Mouse (Mus musculus): ENCODE results near the gene Lipa.

The Lipa gene

DNA sequence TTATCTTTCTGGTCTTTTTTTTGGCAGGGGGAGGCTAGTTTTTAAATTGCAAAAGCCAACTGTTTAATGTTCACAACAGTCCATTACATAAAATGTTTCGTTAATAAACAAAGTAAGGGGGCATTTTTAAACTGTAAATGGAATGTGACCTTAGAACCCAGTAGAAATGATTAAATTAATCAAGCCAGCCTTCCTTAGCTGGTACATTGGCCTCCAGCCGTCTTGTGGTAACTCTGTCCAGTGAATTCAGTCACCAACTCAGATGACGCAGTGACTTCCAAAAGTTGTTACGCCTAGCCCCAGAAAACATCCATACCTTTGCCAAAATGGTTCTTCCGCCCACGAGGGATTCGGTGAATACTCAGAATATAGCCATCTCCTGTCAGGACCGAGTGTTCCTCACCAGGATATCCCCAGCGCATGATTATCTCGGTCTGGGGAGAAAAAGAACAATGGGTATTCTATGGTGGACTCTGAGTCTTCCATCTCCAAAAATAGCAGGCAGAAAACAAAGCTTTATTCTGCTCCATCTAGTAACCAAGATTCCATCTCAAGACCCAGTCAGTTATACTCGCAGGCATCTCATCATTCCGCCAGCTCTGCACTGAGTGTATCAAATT, 4.1 kb downstream of the Lipa start:
- DNase-seq (ENCODE audit: low spot score in 2 of 2), result no peak

GRCm38 (mm10) chr19:34521978-34522377, 5.3 kb downstream of the Lipa start:
- DNase-seq (ENCODE audit: low spot score in 2 of 2), result no peak

DNA sequence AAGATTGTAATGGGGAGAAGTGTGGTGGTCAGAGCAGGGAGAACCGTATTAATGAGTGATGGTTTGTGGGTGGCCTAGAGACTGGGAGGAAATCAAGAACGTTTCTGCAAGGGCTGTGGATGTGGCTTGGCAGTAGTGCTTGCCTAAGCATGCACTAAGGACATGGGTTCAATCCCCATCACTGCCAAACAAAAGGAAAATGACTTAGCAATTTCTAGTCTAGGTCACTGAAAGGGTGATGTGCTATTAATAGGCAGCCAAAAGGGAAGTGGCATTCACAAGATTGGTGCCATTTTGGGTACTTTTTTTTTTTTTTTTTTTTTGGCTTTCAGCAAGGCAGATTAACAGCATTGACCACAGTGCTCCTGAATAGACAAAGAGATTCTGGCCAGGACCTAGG, 5.9 kb downstream of the Lipa start:
- DNase-seq (ENCODE audit: low spot score in 2 of 2), result no peak

GRCm38 (mm10) chr19:34520051-34520450, 7.2 kb downstream of the Lipa start:
- DNase-seq (ENCODE audit: low spot score in 2 of 2), result no peak

GRCm38 (mm10) chr19:34519646-34520045, 7.6 kb downstream of the Lipa start:
- no peak for DNase-seq (ENCODE audit: low spot score in 2 of 2)

GRCm38 (mm10) chr19:34518786-34519185, 8.5 kb downstream of the Lipa start:
- no peak for DNase-seq (ENCODE audit: low spot score in 2 of 2)

DNA sequence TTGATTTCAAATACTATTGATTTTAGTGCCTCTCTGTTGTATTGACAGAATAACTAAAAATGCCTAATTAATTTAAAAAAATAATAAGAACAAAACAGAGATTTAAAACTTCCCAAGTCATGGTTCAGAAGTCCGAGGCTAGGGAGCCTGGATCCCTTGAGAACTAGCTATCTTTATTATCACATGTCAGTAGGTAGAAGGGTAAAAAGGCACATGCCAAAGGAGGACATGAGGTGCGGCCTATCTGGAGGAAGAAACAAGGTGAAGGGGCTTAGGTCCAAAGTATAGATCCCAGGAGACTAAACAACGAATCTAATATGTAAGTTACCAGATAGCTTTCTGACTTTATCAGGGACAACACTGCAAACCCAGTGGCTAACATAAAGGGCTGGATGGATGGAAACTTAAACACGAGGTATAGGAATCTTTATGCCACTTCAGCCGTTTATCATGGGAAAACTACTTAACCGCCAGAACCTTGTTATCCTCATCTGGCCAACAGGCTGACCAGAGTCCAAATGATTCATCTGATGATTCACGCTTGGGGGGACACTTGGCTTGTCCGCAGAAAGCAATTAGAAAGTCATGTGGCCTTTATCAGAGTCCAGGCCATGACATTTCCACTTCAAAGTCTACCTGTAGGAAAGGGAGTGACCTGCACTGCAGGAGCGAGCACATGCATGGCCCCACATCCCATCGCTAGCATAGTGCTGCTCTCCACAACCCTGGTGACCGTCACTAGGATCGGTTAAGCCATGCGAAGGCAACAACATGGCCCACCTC, 9.3 kb downstream of the Lipa start:
- DNase-seq (ENCODE audit: low spot score in 2 of 2), result no peak

DNA sequence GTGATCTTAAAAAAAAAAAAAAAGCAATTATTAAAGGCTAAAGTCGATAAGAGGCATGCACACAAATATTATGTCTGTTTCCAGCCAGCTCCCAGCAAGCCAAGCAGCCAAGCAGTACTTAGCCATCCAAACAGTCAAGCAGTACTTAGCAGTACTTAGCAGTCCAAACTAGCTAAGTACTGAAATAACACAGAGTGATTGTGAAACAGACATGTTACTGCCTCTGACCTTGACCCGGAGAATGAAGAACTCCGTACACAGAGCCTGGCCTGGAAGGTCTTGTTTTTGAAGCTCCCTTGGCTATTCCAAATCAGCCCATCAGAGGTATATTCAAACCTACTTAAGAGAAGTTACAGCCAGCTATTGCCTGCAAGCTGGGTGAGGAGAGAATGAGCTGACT, 10.1 kb downstream of the Lipa start:
- no peak for DNase-seq (ENCODE audit: low spot score in 2 of 2)

GRCm38 (mm10) chr19:34516346-34516745, 10.9 kb downstream of the Lipa start:
- DNase-seq (ENCODE audit: low spot score in 2 of 2), result no peak

DNA sequence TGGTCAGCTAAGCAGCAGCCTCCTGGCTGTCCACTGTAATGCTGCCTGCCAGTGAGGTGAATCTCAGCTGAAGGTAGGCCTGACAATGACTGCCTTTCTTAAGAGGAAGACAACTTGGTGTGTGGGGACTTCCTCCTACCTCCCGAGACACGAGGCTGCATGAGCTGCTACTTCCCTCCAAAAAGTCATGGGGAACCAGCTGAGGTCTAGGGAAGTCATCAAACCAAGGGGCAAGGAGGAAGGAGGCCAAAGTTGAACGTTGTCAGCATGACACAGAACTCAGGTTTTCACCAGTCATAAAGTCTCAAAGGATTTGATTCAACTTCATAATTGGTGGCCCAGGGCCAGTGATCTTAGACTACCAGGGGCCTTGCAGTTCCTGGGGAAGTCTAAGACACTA, 11.6 kb downstream of the Lipa start:
- DNase-seq (ENCODE audit: low spot score in 2 of 2), result peak in 1 of 2 experiments; percentile 18

- peak in 1 of 2 experiments; percentile 25 for DNase-seq (ENCODE audit: low spot score in 2 of 2)
Measured at GRCm38 (mm10) chr19:34511528-34511927, 15.7 kb downstream of the Lipa start.

DNA sequence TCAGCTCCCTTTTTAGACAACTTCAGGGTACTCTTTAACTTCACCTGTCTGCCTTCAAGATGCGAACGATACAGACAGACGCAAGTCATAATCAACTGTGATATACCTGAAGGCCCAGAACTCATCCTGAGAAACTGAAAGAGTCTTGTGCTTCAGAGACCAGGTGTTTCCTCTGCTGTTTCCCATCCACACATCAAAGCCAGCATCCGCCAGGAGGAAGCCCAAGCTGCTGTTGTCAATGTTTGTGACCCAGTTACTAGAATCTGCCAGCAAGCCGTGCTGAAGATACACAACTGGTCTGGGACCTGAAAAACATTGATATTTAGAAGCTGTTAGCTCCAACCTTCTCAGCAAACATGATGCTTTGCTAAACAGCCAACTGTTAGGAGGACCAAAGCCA, 16.6 kb downstream of the Lipa start:
- DNase-seq (ENCODE audit: low spot score in 2 of 2), result peak; percentile 83 to 88

- peak; percentile 34 to 35 for DNase-seq (ENCODE audit: low spot score in 2 of 2)
Measured at GRCm38 (mm10) chr19:34505161-34505721, 22.0 kb downstream of the Lipa start.

GRCm38 (mm10) chr19:34500763-34501162, 26.5 kb downstream of the Lipa start:
- peak; percentile 89 to 94 for DNase-seq (ENCODE audit: low spot score in 2 of 2)

- no peak for DNase-seq (ENCODE audit: low spot score in 2 of 2)
Measured at GRCm38 (mm10) chr19:34496353-34496752, 30.9 kb downstream of the Lipa start.

GRCm38 (mm10) chr19:34493859-34494258, 33.4 kb downstream of the Lipa start:
- DNase-seq (ENCODE audit: low spot score in 2 of 2), result peak in 1 of 2 experiments; percentile 1

GRCm38 (mm10) chr19:34483547-34483946, 43.7 kb downstream of the Lipa start:
- DNase-seq (ENCODE audit: low spot score in 2 of 2), result peak in 1 of 2 experiments; percentile 72

DNA sequence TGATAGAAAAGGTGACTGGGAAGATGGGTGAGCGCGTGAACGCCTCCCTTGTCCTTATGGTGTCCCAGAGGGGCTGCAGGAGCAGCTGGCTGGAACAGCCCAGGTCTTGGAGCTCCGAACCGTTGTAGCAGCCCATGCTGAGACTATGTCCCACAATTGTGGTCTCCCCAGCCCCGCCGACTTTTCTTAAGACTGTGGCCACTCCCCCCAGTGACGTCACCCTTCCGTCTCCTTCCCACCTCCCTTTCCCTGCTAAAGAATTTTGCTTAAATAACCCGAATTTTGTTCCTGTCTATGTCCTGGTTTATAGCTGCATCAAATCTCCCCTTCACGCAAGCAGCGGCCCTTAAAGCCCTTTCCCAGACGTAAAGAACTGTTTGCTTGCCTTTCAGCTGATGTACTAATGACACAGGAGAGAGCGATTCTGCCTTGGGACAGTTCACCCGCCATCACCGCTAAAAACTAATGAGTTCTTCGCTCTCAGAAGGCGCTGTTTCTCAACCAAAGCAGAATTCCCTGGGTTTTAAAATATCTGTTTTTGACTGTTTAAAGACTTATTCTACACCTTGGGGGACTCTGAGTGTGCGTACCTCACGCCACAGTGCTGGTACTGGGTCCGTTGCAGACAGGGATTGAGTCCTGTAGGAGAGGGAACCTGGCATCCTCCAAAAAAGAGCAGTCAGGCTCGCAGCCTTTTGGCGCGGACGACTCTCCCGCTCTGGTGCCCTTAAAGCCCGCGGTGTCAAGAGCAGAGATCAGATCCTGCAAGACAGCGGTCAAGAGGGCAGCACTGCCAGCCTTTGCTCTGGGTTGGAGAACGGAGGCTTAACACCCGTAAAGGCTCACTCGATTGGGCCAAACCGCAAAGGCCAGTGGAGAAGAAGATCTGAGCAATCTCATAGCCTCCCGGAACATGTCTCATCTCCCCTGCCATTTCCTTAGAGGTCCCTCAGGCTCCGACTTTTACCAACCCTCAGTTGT, 52.0 kb downstream of the Lipa start, which contains the start of gene Ch25h:
Gene Ch25h (minus strand): TSS at position 174 of the 981 bp plus-strand sequence.
- peak; percentile 9 to 38 for DNase-seq (ENCODE audit: low spot score in 2 of 2)

- peak in 1 of 2 experiments; percentile 32 for DNase-seq (ENCODE audit: low spot score in 2 of 2)
Measured at GRCm38 (mm10) chr19:34474228-34474990, 52.9 kb downstream of the Lipa start.

GRCm38 (mm10) chr19:34471703-34472102, 55.6 kb downstream of the Lipa start:
- DNase-seq (ENCODE audit: low spot score in 2 of 2), result no peak

DNA sequence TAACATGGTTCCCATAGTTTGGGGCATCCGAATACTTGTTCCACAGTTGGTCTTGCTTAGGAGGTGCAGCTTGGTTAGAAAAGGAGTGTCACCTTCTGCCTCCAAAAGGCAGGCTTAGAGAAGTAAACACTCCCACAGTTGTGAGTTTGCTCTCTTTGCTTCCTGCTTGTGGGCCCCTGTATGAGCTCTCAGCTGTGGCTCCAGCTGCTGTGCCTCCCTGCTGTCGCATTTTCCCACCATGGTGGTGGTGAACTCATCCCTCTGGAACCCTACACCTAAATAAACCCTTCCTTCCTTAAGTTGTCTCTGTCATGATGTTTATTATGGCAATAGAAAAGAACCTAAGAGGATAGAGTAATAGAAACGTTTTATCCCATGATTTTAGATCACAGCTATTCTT, 58.5 kb downstream of the Lipa start:
- no peak for DNase-seq (ENCODE audit: low spot score in 2 of 2)

Measured in thymus, postnatal 10 days (tissue).